Mouse (Mus musculus) embryonic facial prominence, embryonic 14.5 days (tissue): ENCODE measurements around the gene Ccdc151. TPM values are rescaled to one million over a fixed set of nuclear protein-coding genes. Genes with fewer than 3 reads are reported as not detected.

Source experiments
- ATAC-seq: fragments of 200-750 bp; cut with Nextera tagmentation; 2 replicates; pipeline ENCODE4 v1.8.0; 2017; ENCODE audit warnings: low read depth, moderate number of reproducible peaks, moderate TSS enrichment
- DNase-seq: peaks from one replicate; pipeline ENCODE4 v3.0.0-alpha.2; 2015; ENCODE audit warnings: low spot score
- H3K27ac ChIP-seq: fragments of 300-500 bp; sonication (generic); replicated peaks from 2 replicates; pipeline ENCODE4 v1.5.1; 2014; ENCODE audit warnings: low read depth, mild to moderate bottlenecking, low read length, moderate library complexity
- H3K27me3 ChIP-seq: fragments of 300-500 bp; sonication (generic); replicated peaks from 2 replicates; pipeline ENCODE4 v1.6.1; 2014; ENCODE audit warnings: low read length; ENCODE audit not compliant: control insufficient read depth, insufficient read depth
- H3K36me3 ChIP-seq: fragments of 300-500 bp; sonication (generic); 2 replicates; pipeline ENCODE4 v1.6.1; 2014; ENCODE audit warnings: low read length, mixed read lengths; ENCODE audit not compliant: control insufficient read depth, insufficient read depth
- H3K4me1 ChIP-seq: fragments of 300-500 bp; sonication (generic); 2 replicates; pipeline ENCODE4 v1.6.1; 2014; ENCODE audit warnings: antibody characterized with exemption, low read length; ENCODE audit not compliant: control insufficient read depth, insufficient read depth
- H3K4me2 ChIP-seq: fragments of 300-500 bp; sonication (generic); 2 replicates; pipeline ENCODE4 v1.6.1; 2014; ENCODE audit warnings: low read depth, mild to moderate bottlenecking, low read length, moderate library complexity, mixed read lengths
- H3K4me3 ChIP-seq: fragments of 300-500 bp; sonication (generic); 2 replicates; pipeline ENCODE4 v1.5.1; 2014; ENCODE audit warnings: low read depth, mild to moderate bottlenecking, low read length
- H3K9ac ChIP-seq: fragments of 300-500 bp; sonication (generic); 2 replicates; pipeline ENCODE4 v1.6.1; 2014; ENCODE audit warnings: low read depth, mild to moderate bottlenecking, low read length, moderate library complexity, mixed read lengths
- H3K9me3 ChIP-seq: fragments of 300-500 bp; sonication (generic); 2 replicates; pipeline ENCODE4 v1.6.1; 2016; ENCODE audit warnings: low read length; ENCODE audit not compliant: control insufficient read depth
- WGBS: fragments of 180-500 bp; shearing (Covaris S2); extraction: QIAGEN DNeasy Blood & Tissue Kit; methylation state at CpG from one replicate; pipeline ENCODE4 v1.1.7; 2014; 5-methylcytosine and 5-hydroxymethylcytosine counted together
- polyA plus RNA-seq: library from polyadenylated mRNA; unstranded; fragments of >200 nt; fragmentation: Nextera tagmentation; extraction: Ambion mirVana; gene quantifications from 2 replicates; pipeline ENCODE4 v1.2.1, GENCODE M21; 2014

Gene Ccdc151
- polyA plus RNA-seq = 2.3 and 4.8 TPM in 2 replicates

GRCm38 (mm10) chr9:22002194-22003162, at the start of gene Ccdc151, which contains the start of gene Prkcsh:
Gene Ccdc151, minus strand, starts transcription at chr9:22002634.
Gene Prkcsh, plus strand, starts transcription at chr9:22002806.
- Histone ChIP-seq H3K4me1 (peaks cover 16% of the 10 kb centered on the region), H3K9ac (peak within 1 kb of the TSS; percentile 70), H3K36me3 (peaks cover 38% of the 10 kb centered on the region), H3K27me3 (no peaks in the 10 kb centered on the region), H3K4me3 (peak within 1 kb of the TSS; percentile 67), H3K27ac (peak within 1 kb of the TSS; percentile 48; the same call in 1 of the 2 replicates), H3K4me2 (peak within 1 kb of the TSS; percentile 63), H3K9me3 (no peaks in the 10 kb centered on the region)
- ATAC-seq = peak; percentile 100
- peak; percentile 100 for DNase-seq
- 8% methylated on average over 49 of the region's 57 CpGs for WGBS

GRCm38 (mm10) chr9:22051958-22052254, 49.5 kb upstream of the Ccdc151 start, which contains the start of gene Elavl3:
Gene Elavl3, minus strand, starts transcription at chr9:22052023.
- Histone ChIP-seq H3K4me2 (peak within 1 kb of the TSS; percentile 59), H3K9me3 (no peaks in the 10 kb centered on the region), H3K27me3 (peaks cover 58% of the 10 kb centered on the region), H3K4me1 (peaks cover 14% of the 10 kb centered on the region), H3K27ac (no peak within 1 kb of the TSS; the same call in 1 of the 2 replicates), H3K9ac (peak within 1 kb of the TSS; percentile 55), H3K36me3 (peaks cover 1% of the 10 kb centered on the region; the same call in 1 of the 2 replicates), H3K4me3 (peak within 1 kb of the TSS; percentile 37)
- WGBS = 3% methylated on average over 12 of the region's 28 CpGs
- ATAC-seq (peak; percentile 60; the same call in 1 of the 2 replicates), DNase-seq (peak; percentile 55)

GRCm38 (mm10) chr9:22051161-22051957, 48.9 kb upstream of the Ccdc151 start:
- H3K36me3 ChIP-seq = no peaks in the 10 kb centered on the region
- H3K9me3 ChIP-seq = no peaks in the 10 kb centered on the region
- H3K4me1 ChIP-seq = peaks cover 14% of the 10 kb centered on the region
- 0% methylated on average over 19 of the region's 67 CpGs for WGBS
- H3K27ac ChIP-seq = no peak overlapping the region; the same call in 1 of the 2 replicates
- H3K4me2 ChIP-seq = peak overlapping the region; percentile 59
- peaks cover 58% of the 10 kb centered on the region for H3K27me3 ChIP-seq
- H3K9ac ChIP-seq = peak overlapping the region; percentile 55
- DNase-seq = no peak
- peak overlapping the region; percentile 37 for H3K4me3 ChIP-seq
- peak; percentile 1; the same call in 1 of the 2 replicates for ATAC-seq

- H3K27ac ChIP-seq = no peak overlapping the region
- H3K4me2 ChIP-seq = peak overlapping the region; percentile 59
- H3K4me3 ChIP-seq = peak overlapping the region; percentile 37
- H3K9me3 ChIP-seq = no peaks in the 10 kb centered on the region
- DNase-seq = peak; percentile 69
- peak; percentile 22; the same call in 1 of the 2 replicates for ATAC-seq
- H3K36me3 ChIP-seq = no peaks in the 10 kb centered on the region
- 1% methylated on average over 23 of the region's 43 CpGs for WGBS
- peak overlapping the region; percentile 55; the same call in 1 of the 2 replicates for H3K9ac ChIP-seq
- H3K27me3 ChIP-seq = peaks cover 57% of the 10 kb centered on the region
- peaks cover 14% of the 10 kb centered on the region for H3K4me1 ChIP-seq
Observed at GRCm38 (mm10) chr9:22050351-22050889, 48.0 kb upstream of the Ccdc151 start.

GRCm38 (mm10) chr9:22049721-22050270, 47.4 kb upstream of the Ccdc151 start:
- no peaks in the 10 kb centered on the region for H3K36me3 ChIP-seq
- H3K9ac ChIP-seq = no peak overlapping the region; the same call in 1 of the 2 replicates
- H3K4me1 ChIP-seq = peaks cover 14% of the 10 kb centered on the region
- H3K9me3 ChIP-seq = no peaks in the 10 kb centered on the region
- no peak overlapping the region for H3K27ac ChIP-seq
- peak overlapping the region; percentile 59; the same call in 1 of the 2 replicates for H3K4me2 ChIP-seq
- DNase-seq = no peak
- no peak for ATAC-seq
- peak overlapping the region; percentile 37 for H3K4me3 ChIP-seq
- 56% methylated on average over 4 of the region's 4 CpGs for WGBS
- peaks cover 52% of the 10 kb centered on the region for H3K27me3 ChIP-seq

- no peaks in the 10 kb centered on the region for H3K9me3 ChIP-seq
- peak overlapping the region; percentile 59; the same call in 1 of the 2 replicates for H3K4me2 ChIP-seq
- peaks cover 47% of the 10 kb centered on the region for H3K27me3 ChIP-seq
- WGBS = 64% methylated on average over 11 of the region's 11 CpGs
- no peak overlapping the region for H3K4me3 ChIP-seq
- no peak overlapping the region for H3K27ac ChIP-seq
- no peak overlapping the region for H3K9ac ChIP-seq
- H3K4me1 ChIP-seq = peaks cover 10% of the 10 kb centered on the region
- H3K36me3 ChIP-seq = no peaks in the 10 kb centered on the region
- DNase-seq (no peak), ATAC-seq (no peak)
Observed at GRCm38 (mm10) chr9:22049315-22049714, 46.9 kb upstream of the Ccdc151 start.

DNA sequence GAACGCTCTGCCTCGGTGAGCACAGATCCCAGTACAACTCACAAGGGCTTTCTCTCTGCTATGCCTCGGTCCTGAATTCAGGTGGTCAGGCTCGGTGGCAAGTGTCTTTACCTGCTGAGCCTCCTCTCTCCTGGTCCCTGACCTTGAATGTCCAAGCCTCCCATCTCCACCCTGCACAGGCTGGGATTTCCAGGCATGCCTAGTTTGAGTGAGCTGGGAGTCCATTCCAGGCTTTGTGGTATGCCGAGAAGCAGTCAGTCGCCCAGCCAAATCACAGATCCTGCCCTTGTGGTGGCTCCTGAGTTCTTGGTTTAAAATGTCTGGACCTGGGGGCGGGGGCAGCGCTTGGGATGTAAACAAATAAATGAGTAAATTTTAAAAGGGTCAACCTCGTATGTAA, 44.9 kb upstream of the Ccdc151 start:
- Histone ChIP-seq H3K4me3 (no peak overlapping the region), H3K27me3 (peaks cover 33% of the 10 kb centered on the region), H3K9me3 (no peaks in the 10 kb centered on the region), H3K36me3 (no peaks in the 10 kb centered on the region), H3K27ac (no peak overlapping the region), H3K4me1 (peaks cover 10% of the 10 kb centered on the region), H3K9ac (no peak overlapping the region), H3K4me2 (no peak overlapping the region)
- ATAC-seq (no peak), DNase-seq (no peak)
- 54% methylated on average over 9 of the region's 9 CpGs for WGBS

GRCm38 (mm10) chr9:22041832-22042231, 39.4 kb upstream of the Ccdc151 start:
- H3K36me3 ChIP-seq = no peaks in the 10 kb centered on the region
- H3K4me1 ChIP-seq = no peaks in the 10 kb centered on the region
- ATAC-seq = no peak
- no peak overlapping the region for H3K4me2 ChIP-seq
- no peak for DNase-seq
- H3K9me3 ChIP-seq = no peaks in the 10 kb centered on the region
- no peak overlapping the region for H3K4me3 ChIP-seq
- no peak overlapping the region for H3K9ac ChIP-seq
- no peaks in the 10 kb centered on the region for H3K27me3 ChIP-seq
- 49% methylated on average over 2 of the region's 2 CpGs for WGBS
- no peak overlapping the region for H3K27ac ChIP-seq
